Mouse (Mus musculus): ENCODE measurements around the gene Stoml1. TPM values are rescaled to one million over a fixed set of nuclear protein-coding genes. Genes with fewer than 3 reads are reported as not detected.
"Not testable (repeated sequence)": the region's sequence is repeated elsewhere in the genome, so short reads cannot be mapped to it uniquely, and the experiment has no call there.

The Stoml1 gene
- polyA plus RNA-seq, 1 experiment from 2014 or later, result 97.2 TPM

GRCm38 (mm10) chr9:58266571-58267011, 13.6 kb downstream of the Stoml1 start:
- Histone ChIP-seq H3K36me3 (peaks cover 16% of the 10 kb centered on the region), H3K9me3 (no peaks in the 10 kb centered on the region), H3K27ac (no peak overlapping the region), H3K9ac (replicated peaks) (no peak overlapping the region), H3K4me1 (replicated peaks) (no peaks in the 10 kb centered on the region; the same call in 1 of the 2 replicates), H3K4me2 (replicated peaks) (no peak overlapping the region), H3K27me3 (no peaks in the 10 kb centered on the region), H3K4me3 (replicated peaks) (no peak overlapping the region)
- no peak for ATAC-seq
- WGBS, result 48% methylated on average over 4 of the region's 4 CpGs

GRCm38 (mm10) chr9:58267046-58267445, 14.1 kb downstream of the Stoml1 start:
- Histone ChIP-seq H3K9me3 (no peaks in the 10 kb centered on the region), H3K27ac (no peak overlapping the region), H3K9ac (replicated peaks) (no peak overlapping the region), H3K4me1 (replicated peaks) (no peaks in the 10 kb centered on the region; the same call in 1 of the 2 replicates), H3K4me2 (replicated peaks) (no peak overlapping the region), H3K36me3 (peaks cover 12% of the 10 kb centered on the region), H3K27me3 (no peaks in the 10 kb centered on the region), H3K4me3 (replicated peaks) (no peak overlapping the region)
- WGBS, result 81% methylated on average over 3 of the region's 3 CpGs
- ATAC-seq, result no peak

- Histone ChIP-seq H3K4me2 (replicated peaks) (no peak overlapping the region), H3K27ac (no peak overlapping the region), H3K4me3 (replicated peaks) (no peak overlapping the region), H3K27me3 (no peaks in the 10 kb centered on the region), H3K9ac (replicated peaks) (no peak overlapping the region), H3K36me3 (peaks cover 2% of the 10 kb centered on the region; the same call in 1 of the 2 replicates), H3K9me3 (no peaks in the 10 kb centered on the region), H3K4me1 (replicated peaks) (no peaks in the 10 kb centered on the region; the same call in 1 of the 2 replicates)
- no peak for ATAC-seq
- 59% methylated on average over 12 of the region's 12 CpGs for WGBS
These were observed 15.7 kb downstream of the Stoml1 start for GRCm38 (mm10) chr9:58268384-58269313.

- ATAC-seq, result no peak
- Histone ChIP-seq H3K4me3 (replicated peaks) (no peak overlapping the region), H3K9me3 (no peaks in the 10 kb centered on the region), H3K27ac (no peak overlapping the region), H3K36me3 (no peaks in the 10 kb centered on the region), H3K9ac (replicated peaks) (no peak overlapping the region), H3K4me1 (replicated peaks) (no peaks in the 10 kb centered on the region; the same call in 1 of the 2 replicates), H3K27me3 (no peaks in the 10 kb centered on the region), H3K4me2 (replicated peaks) (no peak overlapping the region)
- 65% methylated on average over 3 of the region's 3 CpGs for WGBS
These were observed 17.1 kb downstream of the Stoml1 start for GRCm38 (mm10) chr9:58270081-58270480.

- Histone ChIP-seq H3K9me3 (no peaks in the 10 kb centered on the region), H3K36me3 (no peaks in the 10 kb centered on the region), H3K4me3 (replicated peaks) (no peak overlapping the region), H3K4me1 (replicated peaks) (peaks cover 4% of the 10 kb centered on the region; the same call in 1 of the 2 replicates), H3K4me2 (replicated peaks) (no peak overlapping the region), H3K9ac (replicated peaks) (no peak overlapping the region), H3K27ac (no peak overlapping the region), H3K27me3 (no peaks in the 10 kb centered on the region)
- WGBS, result 91% methylated on average over 3 of the region's 3 CpGs
- ATAC-seq, result no peak
These were observed 18.1 kb downstream of the Stoml1 start for GRCm38 (mm10) chr9:58271109-58271508.

GRCm38 (mm10) chr9:58271551-58271950, 18.6 kb downstream of the Stoml1 start:
- ATAC-seq, result not testable (repeated sequence)
- 94% methylated on average over 9 of the region's 9 CpGs for WGBS

GRCm38 (mm10) chr9:58272068-58272541, 19.1 kb downstream of the Stoml1 start:
- no peak overlapping the region for H3K4me3 ChIP-seq (replicated peaks)
- H3K27ac ChIP-seq, result no peak overlapping the region
- 66% methylated on average over 2 of the region's 2 CpGs for WGBS
- no peak overlapping the region for H3K4me2 ChIP-seq (replicated peaks)
- no peak overlapping the region for H3K9ac ChIP-seq (replicated peaks)
- H3K4me1 ChIP-seq (replicated peaks), result 0 out of 2 replicates have a peak, but pooled peaks cover 4% of the 10 kb centered on the region
- no peaks in the 10 kb centered on the region for H3K36me3 ChIP-seq
- no peak for ATAC-seq
- H3K9me3 ChIP-seq, result no peaks in the 10 kb centered on the region
- H3K27me3 ChIP-seq, result no peaks in the 10 kb centered on the region

More at GRCm38 (mm10) chr9:58271551-58271950, 18.6 kb downstream of the Stoml1 start:
- not testable (repeated sequence) for H3K4me3 ChIP-seq (replicated peaks); H3K9ac ChIP-seq (replicated peaks); H3K4me2 ChIP-seq (replicated peaks); H3K36me3 ChIP-seq; H3K9me3 ChIP-seq; H3K27me3 ChIP-seq; H3K27ac ChIP-seq; H3K4me1 ChIP-seq (replicated peaks)

- Histone ChIP-seq H3K4me1 (replicated peaks) (0 out of 2 replicates have a peak, but pooled peaks cover 4% of the 10 kb centered on the region), H3K27ac (no peak overlapping the region), H3K27me3 (no peaks in the 10 kb centered on the region), H3K9me3 (no peaks in the 10 kb centered on the region), H3K4me3 (replicated peaks) (no peak overlapping the region), H3K9ac (replicated peaks) (no peak overlapping the region), H3K4me2 (replicated peaks) (no peak overlapping the region), H3K36me3 (no peaks in the 10 kb centered on the region)
- 72% methylated on average over 9 of the region's 9 CpGs for WGBS
- no peak for ATAC-seq
These were observed 19.9 kb downstream of the Stoml1 start for GRCm38 (mm10) chr9:58272855-58273254.

GRCm38 (mm10) chr9:58274101-58274604, 21.2 kb downstream of the Stoml1 start:
- no peaks in the 10 kb centered on the region for H3K36me3 ChIP-seq
- WGBS, result 87% methylated on average over 7 of the region's 7 CpGs
- no peaks in the 10 kb centered on the region for H3K27me3 ChIP-seq
- no peak for ATAC-seq
- no peak overlapping the region for H3K9ac ChIP-seq (replicated peaks)
- H3K27ac ChIP-seq, result no peak overlapping the region
- H3K4me1 ChIP-seq (replicated peaks), result 0 out of 2 replicates have a peak, but pooled peaks cover 4% of the 10 kb centered on the region
- no peaks in the 10 kb centered on the region for H3K9me3 ChIP-seq
- no peak overlapping the region for H3K4me2 ChIP-seq (replicated peaks)
- H3K4me3 ChIP-seq (replicated peaks), result no peak overlapping the region

GRCm38 (mm10) chr9:58274626-58275025, 21.7 kb downstream of the Stoml1 start:
- Histone ChIP-seq H3K27ac (no peak overlapping the region), H3K4me2 (replicated peaks) (no peak overlapping the region), H3K36me3 (no peaks in the 10 kb centered on the region), H3K27me3 (no peaks in the 10 kb centered on the region), H3K9me3 (no peaks in the 10 kb centered on the region), H3K4me3 (replicated peaks) (no peak overlapping the region), H3K9ac (replicated peaks) (no peak overlapping the region), H3K4me1 (replicated peaks) (0 out of 2 replicates have a peak, but pooled peaks cover 4% of the 10 kb centered on the region)
- 57% methylated on average over 3 of the region's 3 CpGs for WGBS
- no peak for ATAC-seq

GRCm38 (mm10) chr9:58275115-58275774, 22.3 kb downstream of the Stoml1 start:
- Histone ChIP-seq H3K4me3 (replicated peaks) (no peak overlapping the region), H3K4me1 (replicated peaks) (peaks cover 5% of the 10 kb centered on the region; the same call in 1 of the 2 replicates), H3K4me2 (replicated peaks) (no peak overlapping the region), H3K27ac (no peak overlapping the region), H3K9me3 (no peaks in the 10 kb centered on the region), H3K36me3 (no peaks in the 10 kb centered on the region), H3K27me3 (no peaks in the 10 kb centered on the region), H3K9ac (replicated peaks) (no peak overlapping the region)
- 49% methylated on average over 8 of the region's 8 CpGs for WGBS
- ATAC-seq, result no peak

- H3K4me3 ChIP-seq (replicated peaks), result no peak overlapping the region
- no peak for ATAC-seq
- 93% methylated on average over 3 of the region's 3 CpGs for WGBS
- no peaks in the 10 kb centered on the region for H3K27me3 ChIP-seq
- no peak overlapping the region for H3K4me2 ChIP-seq (replicated peaks)
- H3K27ac ChIP-seq, result no peak overlapping the region
- no peak overlapping the region for H3K9ac ChIP-seq (replicated peaks)
- H3K36me3 ChIP-seq, result no peaks in the 10 kb centered on the region
- H3K9me3 ChIP-seq, result no peaks in the 10 kb centered on the region
- H3K4me1 ChIP-seq (replicated peaks), result peaks cover 8% of the 10 kb centered on the region; the same call in 1 of the 2 replicates
These were observed 22.8 kb downstream of the Stoml1 start for GRCm38 (mm10) chr9:58275797-58276196.
